Mouse (Mus musculus): ENCODE results near the gene Slc15a5. TPM values are rescaled to one million over a fixed set of nuclear protein-coding genes. Genes with fewer than 3 reads are reported as not detected.

Slc15a5 gene
- total and polyA plus RNA-seq, 3 experiments, result not detected

- Histone ChIP-seq H3K4me1 (ENCODE audit: control insufficient read depth, insufficient read depth, low read length) (no peaks in the 10 kb centered on the region), H3K36me3 (ENCODE audit: control insufficient read depth, insufficient read depth, low read length) (no peaks in the 10 kb centered on the region), H3K9ac (ENCODE audit: low read depth, low read length) (no peak overlapping the region), H3K27me3 (ENCODE audit: control insufficient read depth, insufficient read depth, low read length) (no peaks in the 10 kb centered on the region), H3K4me3 (no peak overlapping the region), H3K27ac (no peak overlapping the region), H3K79me2 (replicated peaks; ENCODE audit: control insufficient read depth, insufficient read depth, low read length) (no peaks in the 10 kb centered on the region)
- no peak for DNase-seq
- TF ChIP-seq CTCF (IDR thresholded peaks at IDR 0.05) (peak; percentile 13; the same call in 1 of the 2 replicates), EP300 (IDR thresholded peaks at IDR 0.05; ENCODE audit: insufficient read depth, low read depth, low read length) (no peak)
- intact Hi-C loops (cut with DNase I), result no loop called here
These were observed 62.8 kb downstream of the Slc15a5 start for GRCm38 (mm10) chr6:138016898-138017297.

- H3K36me3 ChIP-seq (ENCODE audit: control insufficient read depth, insufficient read depth, low read length), result no peaks in the 10 kb centered on the region
- DNase-seq, result no peak
- WGBS, result 83% methylated on average over 16 of the region's 16 CpGs
- no peaks in the 10 kb centered on the region for H3K79me2 ChIP-seq (replicated peaks; ENCODE audit: control insufficient read depth, insufficient read depth, low read length)
- H3K4me1 ChIP-seq (ENCODE audit: control insufficient read depth, insufficient read depth, low read length), result no peaks in the 10 kb centered on the region
- intact Hi-C loops (cut with DNase I), result no loop called here
- no peak for TF ChIP-seq CTCF (IDR thresholded peaks at IDR 0.05)
- no peak overlapping the region for H3K9ac ChIP-seq (ENCODE audit: low read depth, low read length)
- no peak overlapping the region for H3K27ac ChIP-seq
- no peak overlapping the region for H3K4me3 ChIP-seq
- no peaks in the 10 kb centered on the region for H3K27me3 ChIP-seq (ENCODE audit: control insufficient read depth, insufficient read depth, low read length)
These were observed 64.6 kb downstream of the Slc15a5 start for GRCm38 (mm10) chr6:138014976-138015674.

- no peak overlapping the region for H3K4me3 ChIP-seq
- DNase-seq, result no peak
- H3K27ac ChIP-seq, result no peak overlapping the region
- no peak overlapping the region for H3K9ac ChIP-seq (ENCODE audit: low read depth, low read length)
- no peaks in the 10 kb centered on the region for H3K27me3 ChIP-seq (ENCODE audit: control insufficient read depth, insufficient read depth, low read length)
- intact Hi-C loops (cut with DNase I), result no loop called here
- no peak for TF ChIP-seq CTCF (IDR thresholded peaks at IDR 0.05)
- TF ChIP-seq EP300 (IDR thresholded peaks at IDR 0.05; ENCODE audit: insufficient read depth, low read depth, low read length), result no peak
- no peak for TF ChIP-seq POLR2A (IDR thresholded peaks at IDR 0.05; ENCODE audit: insufficient read depth, low read depth, low read length)
- no peaks in the 10 kb centered on the region for H3K79me2 ChIP-seq (replicated peaks; ENCODE audit: control insufficient read depth, insufficient read depth, low read length)
- 88% methylated on average over 6 of the region's 6 CpGs for WGBS
- no peaks in the 10 kb centered on the region for H3K4me1 ChIP-seq (ENCODE audit: control insufficient read depth, insufficient read depth, low read length)
- no peaks in the 10 kb centered on the region for H3K36me3 ChIP-seq (ENCODE audit: control insufficient read depth, insufficient read depth, low read length)
These were observed 67.8 kb downstream of the Slc15a5 start for GRCm38 (mm10) chr6:138011955-138012354.

GRCm38 (mm10) chr6:138007705-138008104, 72.0 kb downstream of the Slc15a5 start:
- TF ChIP-seq CTCF (IDR thresholded peaks at IDR 0.05) (no peak), POLR2A (IDR thresholded peaks at IDR 0.05; ENCODE audit: insufficient read depth, low read depth, low read length) (no peak), EP300 (IDR thresholded peaks at IDR 0.05; ENCODE audit: insufficient read depth, low read depth, low read length) (no peak)
- WGBS, result 85% methylated on average over 6 of the region's 6 CpGs

GRCm38 (mm10) chr6:138006525-138007251, 73.0 kb downstream of the Slc15a5 start:
- H3K4me3 ChIP-seq, result no peak overlapping the region
- H3K27ac ChIP-seq, result no peak overlapping the region
- intact Hi-C loops (cut with DNase I), result no loop called here
- H3K9ac ChIP-seq (ENCODE audit: low read depth, low read length), result no peak overlapping the region
- no peaks in the 10 kb centered on the region for H3K36me3 ChIP-seq (ENCODE audit: control insufficient read depth, insufficient read depth, low read length)
- no peaks in the 10 kb centered on the region for H3K4me1 ChIP-seq (ENCODE audit: control insufficient read depth, insufficient read depth, low read length)
- no peaks in the 10 kb centered on the region for H3K27me3 ChIP-seq (ENCODE audit: control insufficient read depth, insufficient read depth, low read length)
- TF ChIP-seq POLR2A (IDR thresholded peaks at IDR 0.05; ENCODE audit: insufficient read depth, low read depth, low read length) (no peak), CTCF (IDR thresholded peaks at IDR 0.05) (no peak), EP300 (IDR thresholded peaks at IDR 0.05; ENCODE audit: insufficient read depth, low read depth, low read length) (no peak)
- H3K79me2 ChIP-seq (replicated peaks; ENCODE audit: control insufficient read depth, insufficient read depth, low read length), result no peaks in the 10 kb centered on the region
- 72% methylated on average over 27 of the region's 27 CpGs for WGBS
- DNase-seq, result no peak

More at GRCm38 (mm10) chr6:138007705-138008104, 72.0 kb downstream of the Slc15a5 start:
- no peak overlapping the region for H3K4me3 ChIP-seq
- no peak overlapping the region for H3K27ac ChIP-seq
- no peaks in the 10 kb centered on the region for H3K36me3 ChIP-seq (ENCODE audit: control insufficient read depth, insufficient read depth, low read length)
- H3K9ac ChIP-seq (ENCODE audit: low read depth, low read length), result no peak overlapping the region
- no peaks in the 10 kb centered on the region for H3K4me1 ChIP-seq (ENCODE audit: control insufficient read depth, insufficient read depth, low read length)
- no peaks in the 10 kb centered on the region for H3K79me2 ChIP-seq (replicated peaks; ENCODE audit: control insufficient read depth, insufficient read depth, low read length)
- H3K27me3 ChIP-seq (ENCODE audit: control insufficient read depth, insufficient read depth, low read length), result no peaks in the 10 kb centered on the region
- intact Hi-C loops (cut with DNase I), result no loop called here
- no peak for DNase-seq

- intact Hi-C loops (cut with DNase I), result loop anchor here (1.0 kb wide), 1 partner anchor 162 kb away; no protein-coding TSS in a partner anchor
- H3K27ac ChIP-seq, result no peak overlapping the region
- no peaks in the 10 kb centered on the region for H3K79me2 ChIP-seq (replicated peaks; ENCODE audit: control insufficient read depth, insufficient read depth, low read length)
- DNase-seq, result no peak
- no peaks in the 10 kb centered on the region for H3K4me1 ChIP-seq (ENCODE audit: control insufficient read depth, insufficient read depth, low read length)
- no peak overlapping the region for H3K4me3 ChIP-seq
- no peaks in the 10 kb centered on the region for H3K36me3 ChIP-seq (ENCODE audit: control insufficient read depth, insufficient read depth, low read length)
- no peaks in the 10 kb centered on the region for H3K27me3 ChIP-seq (ENCODE audit: control insufficient read depth, insufficient read depth, low read length)
- TF ChIP-seq CTCF (IDR thresholded peaks at IDR 0.05), result peak; percentile 60
- TF ChIP-seq POLR2A (IDR thresholded peaks at IDR 0.05; ENCODE audit: insufficient read depth, low read depth, low read length), result no peak
- no peak for TF ChIP-seq EP300 (IDR thresholded peaks at IDR 0.05; ENCODE audit: insufficient read depth, low read depth, low read length)
- H3K9ac ChIP-seq (ENCODE audit: low read depth, low read length), result no peak overlapping the region
These were observed 89.9 kb downstream of the Slc15a5 start for GRCm38 (mm10) chr6:137989853-137990252.
